Mouse (Mus musculus) forebrain, embryonic 14.5 days (tissue): ENCODE measurements at regions not wholly inside any gene's neighbourhood (a gene's known extent, or its start where the extent isn't known, plus 50 kb on each side); places are given as distances from the start of the nearest gene placed in this dataset.

ENCODE experiments used
- ATAC-seq: fragments of 200-750 bp; cut with Nextera tagmentation; 2 replicates; pipeline ENCODE4 v1.8.0; 2017; ENCODE audit warnings: mild to moderate bottlenecking, moderate library complexity
- DNase-seq: peaks from one replicate; pipeline ENCODE4 v3.0.0-alpha.2; 2015; ENCODE audit warnings: low spot score
- H3K27ac ChIP-seq: fragments of 300-500 bp; sonication (generic); 2 replicates; pipeline ENCODE4 v1.5.1; 2014; ENCODE audit warnings: low read depth, mild to moderate bottlenecking, control low read depth, low read length, moderate library complexity
- H3K27me3 ChIP-seq: fragments of 300-500 bp; sonication (generic); replicated peaks from 2 replicates; pipeline ENCODE4 v1.6.1; 2014; ENCODE audit warnings: low read length, control low read depth, mixed read lengths; ENCODE audit not compliant: control insufficient read depth, insufficient read depth
- H3K36me3 ChIP-seq: fragments of 300-500 bp; sonication (generic); 2 replicates; pipeline ENCODE4 v1.6.1; 2014; ENCODE audit warnings: low read length, control low read depth; ENCODE audit not compliant: control insufficient read depth, insufficient read depth
- H3K4me1 ChIP-seq: fragments of 300-500 bp; sonication (generic); 2 replicates; pipeline ENCODE4 v1.6.1; 2014; ENCODE audit warnings: antibody characterized with exemption, low read length, control low read depth; ENCODE audit not compliant: control insufficient read depth, insufficient read depth
- H3K4me2 ChIP-seq: fragments of 300-500 bp; sonication (generic); 2 replicates; pipeline ENCODE4 v1.6.1; 2014; ENCODE audit warnings: mild to moderate bottlenecking, control low read depth, low read length
- H3K4me3 ChIP-seq: fragments of 300-500 bp; sonication (generic); 2 replicates; pipeline ENCODE4 v1.5.1; 2014; ENCODE audit warnings: low read depth, low read length, control low read depth
- H3K9ac ChIP-seq: fragments of 300-500 bp; sonication (generic); 2 replicates; pipeline ENCODE4 v1.6.1; 2014; ENCODE audit warnings: mild to moderate bottlenecking, low read length, control low read depth, moderate library complexity
- H3K9me3 ChIP-seq: fragments of 300-500 bp; sonication (generic); replicated peaks from 2 replicates; pipeline ENCODE4 v1.6.1; 2016; ENCODE audit warnings: low read length, control low read depth, mixed read lengths; ENCODE audit not compliant: control insufficient read depth
- WGBS: fragments of 180-500 bp; shearing (Covaris S2); extraction: QIAGEN DNeasy Blood & Tissue Kit; methylation state at CpG from one replicate; pipeline ENCODE4 v1.1.7; 2014; 5-methylcytosine and 5-hydroxymethylcytosine counted together

GRCm38 (mm10) chr4:125316876-125317275 is 173.6 kb upstream of the Grik3 start:
- no peak for ATAC-seq
- H3K4me2 ChIP-seq = no peak overlapping the region
- H3K36me3 ChIP-seq = no peaks in the 10 kb centered on the region
- H3K4me1 ChIP-seq = peaks cover 47% of the 10 kb centered on the region
- H3K27ac ChIP-seq = no peak overlapping the region
- WGBS = 82% methylated on average over 3 of the region's 3 CpGs
- DNase-seq = no peak
- no peaks in the 10 kb centered on the region for H3K9me3 ChIP-seq
- H3K27me3 ChIP-seq = no peaks in the 10 kb centered on the region; the same call in none of the 2 replicates
- H3K4me3 ChIP-seq = no peak overlapping the region
- H3K9ac ChIP-seq = no peak overlapping the region

DNA sequence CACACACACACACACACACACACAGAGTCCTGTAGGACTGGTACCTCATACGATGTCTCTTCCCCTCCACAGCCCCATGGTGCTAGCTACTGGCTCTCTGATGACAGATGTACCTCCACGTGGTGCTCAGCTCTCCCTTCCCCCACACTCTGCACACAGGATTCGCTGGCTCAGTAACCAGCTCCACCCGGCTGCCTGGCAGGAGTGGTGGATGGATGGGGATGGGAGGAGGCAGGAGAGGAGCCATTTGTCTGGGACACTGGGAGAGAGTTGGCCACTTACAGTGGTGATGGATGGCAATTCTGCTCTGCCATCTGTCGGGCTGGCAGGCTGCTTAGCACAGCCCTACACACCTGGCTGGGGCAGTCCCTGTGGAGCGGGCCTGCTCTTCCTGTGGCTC is 174.7 kb upstream of the Grik3 start:
- peak; percentile 87 for DNase-seq
- Histone ChIP-seq H3K27ac (peak overlapping the region; percentile 55), H3K27me3 (no peaks in the 10 kb centered on the region; the same call in none of the 2 replicates), H3K9ac (no peak overlapping the region), H3K4me3 (no peak overlapping the region), H3K36me3 (no peaks in the 10 kb centered on the region), H3K9me3 (no peaks in the 10 kb centered on the region), H3K4me2 (no peak overlapping the region), H3K4me1 (peaks cover 47% of the 10 kb centered on the region)
- ATAC-seq = peak; percentile 88
- WGBS = 18% methylated on average over 6 of the region's 6 CpGs

- peaks cover 42% of the 10 kb centered on the region for H3K4me1 ChIP-seq
- DNase-seq (no peak), ATAC-seq (no peak)
- H3K4me3 ChIP-seq = no peak overlapping the region
- no peak overlapping the region for H3K9ac ChIP-seq
- H3K4me2 ChIP-seq = no peak overlapping the region
- H3K9me3 ChIP-seq = no peaks in the 10 kb centered on the region
- no peaks in the 10 kb centered on the region; the same call in none of the 2 replicates for H3K27me3 ChIP-seq
- no peaks in the 10 kb centered on the region for H3K36me3 ChIP-seq
- no peak overlapping the region for H3K27ac ChIP-seq
- WGBS = 69% methylated on average over 3 of the region's 3 CpGs
Observed at GRCm38 (mm10) chr4:125313892-125314291, 176.6 kb upstream of the Grik3 start.

DNA sequence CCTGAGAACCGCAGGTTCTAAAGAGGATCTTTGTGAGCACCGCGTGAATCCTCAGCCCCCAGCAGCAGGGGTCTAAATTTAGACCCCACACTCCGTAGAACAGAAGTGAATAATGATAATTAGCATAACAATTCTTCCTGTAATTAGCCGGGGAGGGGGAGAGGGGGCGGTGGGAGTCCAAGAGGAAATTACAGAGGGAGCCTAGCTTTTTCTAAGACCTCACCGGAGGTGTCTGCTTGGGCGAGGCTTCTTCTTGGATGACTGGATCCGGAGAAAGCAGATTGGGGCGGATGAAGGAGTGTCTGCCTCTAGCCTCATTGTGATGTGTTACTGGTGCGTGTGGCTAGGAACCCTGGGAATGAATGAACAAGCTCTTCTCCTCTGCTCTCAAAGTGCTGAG is 177.2 kb upstream of the Grik3 start:
- Histone ChIP-seq H3K4me3 (no peak overlapping the region), H3K4me2 (no peak overlapping the region), H3K27ac (no peak overlapping the region), H3K9me3 (no peaks in the 10 kb centered on the region), H3K4me1 (peaks cover 37% of the 10 kb centered on the region), H3K9ac (no peak overlapping the region), H3K27me3 (no peaks in the 10 kb centered on the region; the same call in none of the 2 replicates), H3K36me3 (no peaks in the 10 kb centered on the region)
- peak; percentile 43 for DNase-seq
- ATAC-seq = no peak
- WGBS = 1% methylated on average over 11 of the region's 11 CpGs

DNA sequence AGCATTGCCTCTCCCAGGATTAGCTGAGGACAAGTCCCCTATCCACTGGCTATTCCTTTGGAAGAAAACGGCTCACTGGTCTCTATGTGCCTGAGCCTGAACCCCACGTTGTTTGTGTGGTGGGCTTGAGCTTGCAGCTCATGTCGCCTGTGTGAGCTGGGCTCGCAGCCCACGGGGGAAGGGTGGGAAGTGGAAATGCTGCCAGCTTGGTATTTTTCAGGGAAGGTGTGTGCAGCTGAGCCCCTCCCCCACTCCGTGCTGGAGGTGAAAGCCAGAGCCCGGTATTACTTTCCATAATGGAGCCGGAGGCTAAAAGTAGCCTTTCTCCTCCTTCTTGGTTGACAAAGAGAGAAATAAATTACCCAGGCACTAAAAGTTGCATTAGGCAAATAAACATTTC is 180.5 kb upstream of the Zc3h12a start:
- Histone ChIP-seq H3K27me3 (no peaks in the 10 kb centered on the region; the same call in 1 of the 2 replicates), H3K9me3 (no peaks in the 10 kb centered on the region), H3K4me3 (no peak overlapping the region), H3K27ac (no peak overlapping the region), H3K4me1 (peaks cover 8% of the 10 kb centered on the region), H3K36me3 (no peaks in the 10 kb centered on the region), H3K4me2 (no peak overlapping the region), H3K9ac (no peak overlapping the region)
- ATAC-seq (no peak), DNase-seq (no peak)
- WGBS = 21% methylated on average over 8 of the region's 8 CpGs

GRCm38 (mm10) chr4:125305766-125306165 is 178.1 kb upstream of the Zc3h12a start:
- Histone ChIP-seq H3K4me3 (no peak overlapping the region), H3K36me3 (no peaks in the 10 kb centered on the region), H3K4me2 (no peak overlapping the region), H3K9ac (no peak overlapping the region), H3K9me3 (no peaks in the 10 kb centered on the region), H3K4me1 (peaks cover 3% of the 10 kb centered on the region), H3K27me3 (no peaks in the 10 kb centered on the region; the same call in 1 of the 2 replicates), H3K27ac (no peak overlapping the region)
- DNase-seq (no peak), ATAC-seq (no peak)
- WGBS = 70% methylated on average over 6 of the region's 6 CpGs

DNA sequence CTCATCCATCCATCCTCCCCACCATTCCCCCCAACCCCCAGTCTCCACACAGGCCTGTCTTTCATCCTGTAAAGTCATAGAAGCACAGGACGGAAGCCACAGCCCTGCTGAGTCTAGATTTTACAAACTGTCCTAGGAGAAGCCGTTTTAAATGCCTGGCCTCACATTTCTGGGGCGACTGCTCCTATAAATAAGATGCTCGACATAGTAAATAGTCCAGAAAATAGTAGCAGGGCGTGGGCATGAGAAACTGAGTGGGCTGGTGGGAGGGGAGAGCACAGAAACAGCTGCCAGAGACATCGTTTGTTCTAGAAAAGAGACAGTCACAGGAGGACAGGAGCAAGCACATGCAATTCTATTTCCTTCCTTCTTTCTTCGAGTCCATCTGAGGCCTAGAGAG is 175.0 kb upstream of the Zc3h12a start:
- no peak for ATAC-seq
- WGBS = 70% methylated on average over 7 of the region's 7 CpGs
- no peak for DNase-seq

GRCm38 (mm10) chr4:125300503-125301457 is 173.1 kb upstream of the Zc3h12a start:
- Histone ChIP-seq H3K4me3 (no peak overlapping the region), H3K9ac (0 out of 2 replicates have a peak overlapping the region, but pooled peaks have one; percentile 21)

More for the DNA sequence above, 175.0 kb upstream of the Zc3h12a start:
- H3K9ac ChIP-seq = no peak overlapping the region
- H3K4me2 ChIP-seq = no peak overlapping the region
- H3K4me3 ChIP-seq = no peak overlapping the region
- H3K36me3 ChIP-seq = no peaks in the 10 kb centered on the region
- no peaks in the 10 kb centered on the region for H3K27me3 ChIP-seq
- H3K9me3 ChIP-seq = no peaks in the 10 kb centered on the region
- H3K27ac ChIP-seq = no peak overlapping the region
- H3K4me1 ChIP-seq = peaks cover 1% of the 10 kb centered on the region

GRCm38 (mm10) chr4:125290761-125291160 is 163.1 kb upstream of the Zc3h12a start:
- 81% methylated on average over 6 of the region's 6 CpGs for WGBS
- Histone ChIP-seq H3K4me3 (no peak overlapping the region), H3K27ac (no peak overlapping the region), H3K9me3 (no peaks in the 10 kb centered on the region), H3K4me1 (peaks cover 17% of the 10 kb centered on the region), H3K4me2 (no peak overlapping the region), H3K9ac (no peak overlapping the region), H3K27me3 (0 out of 2 replicates have a peak, but pooled peaks cover 4% of the 10 kb centered on the region), H3K36me3 (no peaks in the 10 kb centered on the region)
- ATAC-seq = no peak
- DNase-seq = no peak

More at GRCm38 (mm10) chr4:125300503-125301457, 173.1 kb upstream of the Zc3h12a start:
- Histone ChIP-seq H3K9me3 (no peaks in the 10 kb centered on the region), H3K4me2 (peak overlapping the region; percentile 26; the same call in 1 of the 2 replicates), H3K36me3 (no peaks in the 10 kb centered on the region), H3K27me3 (no peaks in the 10 kb centered on the region), H3K4me1 (no peaks in the 10 kb centered on the region; the same call in 1 of the 2 replicates), H3K27ac (no peak overlapping the region)
- ATAC-seq (no peak), DNase-seq (peak; percentile 64)
- 20% methylated on average over 33 of the region's 33 CpGs for WGBS
